Mouse (Mus musculus) liver, embryonic 16.5 days (tissue): ENCODE data around the gene Ergic3. TPM values are rescaled to one million over a fixed set of nuclear protein-coding genes. Genes with fewer than 3 reads are reported as not detected.

ENCODE experiments used
- ATAC-seq: fragments of 200-750 bp; cut with Nextera tagmentation; 2 replicates; pipeline ENCODE4 v1.8.0; 2017; ENCODE audit warnings: low read depth, mild to moderate bottlenecking, moderate number of reproducible peaks, moderate library complexity
- H3K27ac ChIP-seq: fragments of 300-500 bp; sonication (generic); 2 replicates; pipeline ENCODE4 v1.5.1; 2014; ENCODE audit warnings: mild to moderate bottlenecking, low read length
- H3K27me3 ChIP-seq: fragments of 300-500 bp; sonication (generic); 2 replicates; pipeline ENCODE4 v1.6.1; 2014; ENCODE audit warnings: low read depth, low read length, mixed read lengths; ENCODE audit not compliant: control insufficient read depth, insufficient read depth
- H3K36me3 ChIP-seq: fragments of 300-500 bp; sonication (generic); 2 replicates; pipeline ENCODE4 v1.6.1; 2014; ENCODE audit warnings: mild to moderate bottlenecking; ENCODE audit not compliant: control insufficient read depth, insufficient read depth
- H3K4me1 ChIP-seq: fragments of 300-500 bp; sonication (generic); 2 replicates; pipeline ENCODE4 v1.6.1; 2014; ENCODE audit warnings: low read depth, low read length, mixed read lengths; ENCODE audit not compliant: control insufficient read depth
- H3K4me2 ChIP-seq: fragments of 300-500 bp; sonication (generic); 2 replicates; pipeline ENCODE4 v1.6.1; 2014; ENCODE audit warnings: low read depth, low read length, mixed read lengths
- H3K4me3 ChIP-seq: fragments of 300-500 bp; sonication (generic); 2 replicates; pipeline ENCODE4 v1.5.1; 2014; ENCODE audit warnings: low read depth, mild to moderate bottlenecking, low read length
- H3K9ac ChIP-seq: fragments of 300-500 bp; sonication (generic); 2 replicates; pipeline ENCODE4 v1.6.1; 2014; ENCODE audit warnings: low read depth, low read length
- H3K9me3 ChIP-seq: fragments of 300-500 bp; sonication (generic); replicated peaks from 2 replicates; pipeline ENCODE4 v1.6.1; 2016; ENCODE audit warnings: low read length; ENCODE audit not compliant: control insufficient read depth
- WGBS: fragments of 180-500 bp; shearing (Covaris S2); extraction: QIAGEN DNeasy Blood & Tissue Kit; methylation state at CpG from one replicate; pipeline ENCODE4 v1.1.7; 2014; ENCODE audit not compliant: insufficient replicate concordance; 5-methylcytosine and 5-hydroxymethylcytosine counted together
- polyA plus RNA-seq: library from polyadenylated mRNA; unstranded; fragments of >200 nt; fragmentation: Nextera tagmentation; extraction: Ambion mirVana; gene quantifications from 2 replicates; pipeline ENCODE4 v1.2.1, GENCODE M21; 2015

Gene Ergic3
- 93.2 and 93.9 TPM in 2 replicates for polyA plus RNA-seq

GRCm38 (mm10) chr2:156007888-156008532 lies at the start of gene Ergic3, which contains the start of gene 6430550D23Rik:
Gene Ergic3 (plus strand): TSS chr2:156008045.
Gene 6430550D23Rik (minus strand): TSS chr2:156007977.
- WGBS = under 1% methylated on average over 45 of the region's 45 CpGs
- peak within 1 kb of the TSS; percentile 96 for H3K4me3 ChIP-seq
- peaks cover 17% of the 10 kb centered on the region for H3K4me1 ChIP-seq
- H3K4me2 ChIP-seq = peak within 1 kb of the TSS; percentile 84
- no peaks in the 10 kb centered on the region for H3K27me3 ChIP-seq
- peak; percentile 100 for ATAC-seq
- H3K9me3 ChIP-seq = no peaks in the 10 kb centered on the region
- H3K27ac ChIP-seq = peak within 1 kb of the TSS; percentile 82
- peaks cover 19% of the 10 kb centered on the region for H3K36me3 ChIP-seq
- H3K9ac ChIP-seq = peak within 1 kb of the TSS; percentile 85

GRCm38 (mm10) chr2:155959981-155960380 lies 47.9 kb upstream of the Ergic3 start:
- Histone ChIP-seq H3K9ac (no peak overlapping the region), H3K9me3 (no peaks in the 10 kb centered on the region), H3K27me3 (no peaks in the 10 kb centered on the region), H3K4me1 (peaks cover 10% of the 10 kb centered on the region), H3K27ac (no peak overlapping the region), H3K36me3 (peaks cover 2% of the 10 kb centered on the region; the same call in 1 of the 2 replicates), H3K4me3 (no peak overlapping the region), H3K4me2 (no peak overlapping the region)
- no peak for ATAC-seq
- WGBS = 82% methylated on average over 5 of the region's 5 CpGs

GRCm38 (mm10) chr2:155961862-155962261 lies 46.0 kb upstream of the Ergic3 start:
- H3K9ac ChIP-seq = no peak overlapping the region
- no peak overlapping the region for H3K4me2 ChIP-seq
- no peak for ATAC-seq
- peaks cover 6% of the 10 kb centered on the region for H3K4me1 ChIP-seq
- H3K27me3 ChIP-seq = no peaks in the 10 kb centered on the region
- WGBS = 72% methylated on average over 10 of the region's 10 CpGs
- H3K27ac ChIP-seq = no peak overlapping the region
- H3K4me3 ChIP-seq = no peak overlapping the region
- no peaks in the 10 kb centered on the region for H3K9me3 ChIP-seq
- H3K36me3 ChIP-seq = peaks cover 2% of the 10 kb centered on the region; the same call in 1 of the 2 replicates

GRCm38 (mm10) chr2:155962991-155963390 lies 44.9 kb upstream of the Ergic3 start:
- H3K36me3 ChIP-seq = peaks cover 2% of the 10 kb centered on the region; the same call in 1 of the 2 replicates

GRCm38 (mm10) chr2:155973348-155973747 lies 34.5 kb upstream of the Ergic3 start:
- Histone ChIP-seq H3K4me3 (no peak overlapping the region), H3K9ac (no peak overlapping the region), H3K36me3 (peaks cover 5% of the 10 kb centered on the region), H3K4me2 (no peak overlapping the region), H3K9me3 (no peaks in the 10 kb centered on the region), H3K4me1 (peaks cover 5% of the 10 kb centered on the region; the same call in 1 of the 2 replicates), H3K27me3 (no peaks in the 10 kb centered on the region), H3K27ac (no peak overlapping the region)
- 50% methylated on average over 6 of the region's 6 CpGs for WGBS
- no peak for ATAC-seq

More at GRCm38 (mm10) chr2:155962991-155963390, 44.9 kb upstream of the Ergic3 start:
- no peaks in the 10 kb centered on the region for H3K4me1 ChIP-seq
- H3K4me3 ChIP-seq = no peak overlapping the region
- no peak overlapping the region for H3K9ac ChIP-seq
- H3K27ac ChIP-seq = no peak overlapping the region
- 56% methylated on average over 1 of the region's 1 CpGs for whole genome bisulfite sequencing
- H3K9me3 ChIP-seq = no peaks in the 10 kb centered on the region
- no peaks in the 10 kb centered on the region for H3K27me3 ChIP-seq
- ATAC-seq = no peak
- H3K4me2 ChIP-seq = no peak overlapping the region

GRCm38 (mm10) chr2:155974087-155974731 lies 33.6 kb upstream of the Ergic3 start:
- Histone ChIP-seq H3K36me3 (peaks cover 5% of the 10 kb centered on the region), H3K4me3 (no peak overlapping the region), H3K9me3 (no peaks in the 10 kb centered on the region), H3K9ac (no peak overlapping the region), H3K27ac (no peak overlapping the region), H3K27me3 (no peaks in the 10 kb centered on the region), H3K4me2 (no peak overlapping the region), H3K4me1 (peaks cover 5% of the 10 kb centered on the region; the same call in 1 of the 2 replicates)
- ATAC-seq = no peak
- WGBS = 80% methylated on average over 14 of the region's 14 CpGs

GRCm38 (mm10) chr2:155979328-155979991 lies 28.4 kb upstream of the Ergic3 start:
- ATAC-seq = peak; percentile 39; the same call in 1 of the 2 replicates
- 33% methylated on average over 5 of the region's 5 CpGs for WGBS
- Histone ChIP-seq H3K4me1 (no peaks in the 10 kb centered on the region), H3K4me3 (peak overlapping the region; percentile 18; the same call in 1 of the 2 replicates), H3K9ac (no peak overlapping the region), H3K9me3 (no peaks in the 10 kb centered on the region), H3K4me2 (peak overlapping the region; percentile 11; the same call in 1 of the 2 replicates), H3K36me3 (peaks cover 18% of the 10 kb centered on the region), H3K27ac (peak overlapping the region; percentile 47), H3K27me3 (no peaks in the 10 kb centered on the region)

- 81% methylated on average over 7 of the region's 7 CpGs for WGBS
- Histone ChIP-seq H3K4me1 (peaks cover 27% of the 10 kb centered on the region), H3K9me3 (no peaks in the 10 kb centered on the region), H3K27me3 (no peaks in the 10 kb centered on the region), H3K9ac (no peak overlapping the region), H3K4me2 (no peak overlapping the region), H3K27ac (no peak overlapping the region), H3K4me3 (no peak overlapping the region), H3K36me3 (peaks cover 30% of the 10 kb centered on the region)
- no peak for ATAC-seq
These were observed 22.1 kb upstream of the Ergic3 start for GRCm38 (mm10) chr2:155985776-155986175.
